Mouse (Mus musculus): ENCODE measurements around the gene Fbxl14. TPM values are rescaled to one million over a fixed set of nuclear protein-coding genes. Genes with fewer than 3 reads are reported as not detected.

Fbxl14 gene
- total RNA-seq, 1 experiment = 44.1 TPM

GRCm38 (mm10) chr6:119448321-119449059 lies 31.0 kb upstream of the Fbxl14 start:
- no peaks in the 10 kb centered on the region for H3K9me3 ChIP-seq (ENCODE audit: control insufficient read depth, insufficient read depth, low read depth, low read length)
- in situ Hi-C loops (cut with MboI; ENCODE audit: low sequenced_read_pairs in 2 of 2, unreplicated experiment in 2 of 2) = no loop called here
- H3K27ac ChIP-seq (ENCODE audit: insufficient read depth, low read depth, low read length, poor library complexity, severe bottlenecking) = peak overlapping the region; percentile 51
- TF ChIP-seq ZC3H11A (IDR thresholded peaks at IDR 0.05; ENCODE audit: borderline replicate concordance, low read depth, low read length) (no peak), MAFK (IDR thresholded peaks at IDR 0.05; ENCODE audit: insufficient read depth, low read depth, low read length) (no peak), ZNF384 (IDR thresholded peaks at IDR 0.05; ENCODE audit: low read depth, low read length) (no peak), HCFC1 (IDR thresholded peaks at IDR 0.05; ENCODE audit: borderline replicate concordance, insufficient read depth, low read length) (no peak), CHD2 (IDR thresholded peaks at IDR 0.05; ENCODE audit: low read depth, low read length) (no peak)
- H3K4me1 ChIP-seq (ENCODE audit: control insufficient read depth in 2 of 2, insufficient read depth in 2 of 2, low read length in 2 of 2, poor library complexity in 1 of 2) = peaks cover 0 to 30% of the 10 kb centered on the region in 2 experiments; a peak in 3 of 4 replicates
- peak; percentile 56 for DNase-seq (ENCODE audit: low read depth, low spot score)
- H3K4me3 ChIP-seq (ENCODE audit: insufficient read depth in 1 of 2, low read depth in 1 of 2, low read length in 2 of 2, poor library complexity in 1 of 2, severe bottlenecking in 1 of 2) = peak overlapping the region; percentile 4 to 41
- H3K36me3 ChIP-seq (ENCODE audit: control insufficient read depth, insufficient read depth, low read length, poor library complexity, severe bottlenecking) = no peaks in the 10 kb centered on the region
- H3K9ac ChIP-seq (ENCODE audit: insufficient read depth, low read depth, low read length, poor library complexity, severe bottlenecking) = peak overlapping the region; percentile 43; the same call in 1 of the 2 replicates

GRCm38 (mm10) chr6:119449060-119449499 lies 30.4 kb upstream of the Fbxl14 start:
- peak overlapping the region; percentile 43; the same call in 1 of the 2 replicates for H3K9ac ChIP-seq (ENCODE audit: insufficient read depth, low read depth, low read length, poor library complexity, severe bottlenecking)
- peak; percentile 82 for DNase-seq (ENCODE audit: low read depth, low spot score)
- in situ Hi-C loops (cut with MboI; ENCODE audit: low sequenced_read_pairs in 2 of 2, unreplicated experiment in 2 of 2) = no loop called here
- H3K36me3 ChIP-seq (ENCODE audit: control insufficient read depth, insufficient read depth, low read length, poor library complexity, severe bottlenecking) = no peaks in the 10 kb centered on the region
- H3K4me3 ChIP-seq (ENCODE audit: insufficient read depth in 1 of 2, low read depth in 1 of 2, low read length in 2 of 2, poor library complexity in 1 of 2, severe bottlenecking in 1 of 2) = peak overlapping the region; percentile 30 to 41
- H3K27ac ChIP-seq (ENCODE audit: insufficient read depth, low read depth, low read length, poor library complexity, severe bottlenecking) = peak overlapping the region; percentile 51
- H3K4me1 ChIP-seq (ENCODE audit: control insufficient read depth in 2 of 2, insufficient read depth in 2 of 2, low read length in 2 of 2, poor library complexity in 1 of 2) = peaks cover 0 to 25% of the 10 kb centered on the region in 2 experiments; a peak in 3 of 4 replicates
- TF ChIP-seq CHD2 (IDR thresholded peaks at IDR 0.05; ENCODE audit: low read depth, low read length) (no peak), MAFK (IDR thresholded peaks at IDR 0.05; ENCODE audit: insufficient read depth, low read depth, low read length) (no peak), ZNF384 (IDR thresholded peaks at IDR 0.05; ENCODE audit: low read depth, low read length) (no peak), HCFC1 (IDR thresholded peaks at IDR 0.05; ENCODE audit: borderline replicate concordance, insufficient read depth, low read length) (no peak), ZC3H11A (IDR thresholded peaks at IDR 0.05; ENCODE audit: borderline replicate concordance, low read depth, low read length) (no peak)
- H3K9me3 ChIP-seq (ENCODE audit: control insufficient read depth, insufficient read depth, low read depth, low read length) = no peaks in the 10 kb centered on the region

- Histone ChIP-seq H3K9me3 (ENCODE audit: control insufficient read depth, insufficient read depth, low read depth, low read length) (no peaks in the 10 kb centered on the region), H3K27ac (ENCODE audit: insufficient read depth, low read depth, low read length, poor library complexity, severe bottlenecking) (no peak overlapping the region), H3K9ac (ENCODE audit: insufficient read depth, low read depth, low read length, poor library complexity, severe bottlenecking) (no peak overlapping the region), H3K36me3 (ENCODE audit: control insufficient read depth, insufficient read depth, low read length, poor library complexity, severe bottlenecking) (no peaks in the 10 kb centered on the region), H3K4me3 (ENCODE audit: insufficient read depth in 1 of 2, low read depth in 1 of 2, low read length in 2 of 2, poor library complexity in 1 of 2, severe bottlenecking in 1 of 2) (no peak overlapping the region), H3K4me1 (ENCODE audit: control insufficient read depth in 2 of 2, insufficient read depth in 2 of 2, low read length in 2 of 2, poor library complexity in 1 of 2) (peaks cover 0 to 24% of the 10 kb centered on the region in 2 experiments; a peak in 3 of 4 replicates)
- no peak for DNase-seq (ENCODE audit: low read depth, low spot score)
- no peak for TF ChIP-seq CHD2 (IDR thresholded peaks at IDR 0.05; ENCODE audit: low read depth, low read length)
- no peak for TF ChIP-seq MAFK (IDR thresholded peaks at IDR 0.05; ENCODE audit: insufficient read depth, low read depth, low read length)
- TF ChIP-seq ZC3H11A (IDR thresholded peaks at IDR 0.05; ENCODE audit: borderline replicate concordance, low read depth, low read length) = no peak
- TF ChIP-seq ZNF384 (IDR thresholded peaks at IDR 0.05; ENCODE audit: low read depth, low read length) = no peak
- TF ChIP-seq HCFC1 (IDR thresholded peaks at IDR 0.05; ENCODE audit: borderline replicate concordance, insufficient read depth, low read length) = no peak
- in situ Hi-C loops (cut with MboI; ENCODE audit: low sequenced_read_pairs in 2 of 2, unreplicated experiment in 2 of 2) = no loop called here
Observed at GRCm38 (mm10) chr6:119450965-119451943, 28.2 kb upstream of the Fbxl14 start.

GRCm38 (mm10) chr6:119451981-119452499 lies 27.4 kb upstream of the Fbxl14 start:
- peak; percentile 74 for DNase-seq (ENCODE audit: low read depth, low spot score)
- no peaks in the 10 kb centered on the region for H3K36me3 ChIP-seq (ENCODE audit: control insufficient read depth, insufficient read depth, low read length, poor library complexity, severe bottlenecking)
- in situ Hi-C loops (cut with MboI; ENCODE audit: low sequenced_read_pairs in 2 of 2, unreplicated experiment in 2 of 2) = no loop called here
- TF ChIP-seq ZNF384 (IDR thresholded peaks at IDR 0.05; ENCODE audit: low read depth, low read length) (no peak), MAFK (IDR thresholded peaks at IDR 0.05; ENCODE audit: insufficient read depth, low read depth, low read length) (no peak), HCFC1 (IDR thresholded peaks at IDR 0.05; ENCODE audit: borderline replicate concordance, insufficient read depth, low read length) (no peak), CHD2 (IDR thresholded peaks at IDR 0.05; ENCODE audit: low read depth, low read length) (no peak), ZC3H11A (IDR thresholded peaks at IDR 0.05; ENCODE audit: borderline replicate concordance, low read depth, low read length) (no peak)
- H3K4me1 ChIP-seq (ENCODE audit: control insufficient read depth in 2 of 2, insufficient read depth in 2 of 2, low read length in 2 of 2, poor library complexity in 1 of 2) = peaks cover 0 to 23% of the 10 kb centered on the region in 2 experiments; a peak in 3 of 4 replicates
- no peaks in the 10 kb centered on the region for H3K9me3 ChIP-seq (ENCODE audit: control insufficient read depth, insufficient read depth, low read depth, low read length)
- peak overlapping the region; percentile 15 to 35 for H3K4me3 ChIP-seq (ENCODE audit: insufficient read depth in 1 of 2, low read depth in 1 of 2, low read length in 2 of 2, poor library complexity in 1 of 2, severe bottlenecking in 1 of 2)
- 0 out of 2 replicates have a peak overlapping the region, but pooled peaks have one; percentile 3 for H3K9ac ChIP-seq (ENCODE audit: insufficient read depth, low read depth, low read length, poor library complexity, severe bottlenecking)
- H3K27ac ChIP-seq (ENCODE audit: insufficient read depth, low read depth, low read length, poor library complexity, severe bottlenecking) = no peak overlapping the region
